Mouse (Mus musculus) cerebellum, adult 2 months (tissue): ENCODE data around the gene Pde9a.

ENCODE experiments used
- CTCF ChIP-seq: fragments of 200-500 bp; IDR thresholded peaks from 2 replicates; pipeline ENCODE4 v1.5.1; 2011; ENCODE audit warnings: low read depth, mild to moderate bottlenecking, control low read depth, low read length, moderate library complexity, borderline replicate concordance; ENCODE audit not compliant: insufficient read depth
- POLR2A ChIP-seq: fragments of 200-500 bp; IDR thresholded peaks from 2 replicates; pipeline ENCODE4 v1.6.1; 2011; ENCODE audit warnings: low read length, control low read depth, borderline replicate concordance; ENCODE audit not compliant: insufficient read depth

DNA sequence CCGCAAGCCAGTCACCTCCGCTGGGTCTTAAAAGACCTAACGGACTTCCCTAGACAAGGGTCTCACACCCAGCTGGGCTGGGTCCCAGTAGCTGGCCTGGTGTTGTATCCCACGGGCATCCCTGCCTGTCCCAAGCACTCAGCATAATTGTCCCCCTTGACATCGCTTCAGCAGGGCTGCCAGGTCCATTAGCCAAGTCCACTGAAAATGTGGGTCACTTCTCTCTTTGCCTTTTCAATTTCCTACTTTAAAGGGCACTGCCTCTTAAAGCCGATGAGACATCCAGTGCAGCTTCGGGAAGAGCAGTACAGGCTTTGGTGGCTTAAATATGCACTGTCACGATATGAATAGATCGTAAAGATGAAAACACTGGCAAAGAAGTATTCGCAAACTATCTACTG, 7.6 kb upstream of the Pde9a start:
- TF ChIP-seq CTCF (no peak), POLR2A (no peak; the same call in 1 of the 2 replicates)
